Mouse (Mus musculus) midbrain, postnatal 0 days (tissue): ENCODE results near the gene Porcn. TPM values are rescaled to one million over a fixed set of nuclear protein-coding genes. Genes with fewer than 3 reads are reported as not detected.

Experiments used
- ATAC-seq: fragments of 200-750 bp; cut with Nextera tagmentation; 2 replicates; pipeline ENCODE4 v1.8.0; 2017; ENCODE audit warnings: moderate number of reproducible peaks, mild to moderate bottlenecking, moderate TSS enrichment, moderate library complexity; ENCODE audit not compliant: low FRiP score
- DNase-seq: peaks from one replicate; pipeline ENCODE4 v3.0.0-alpha.2; 2015; ENCODE audit warnings: low spot score
- H3K27ac ChIP-seq: fragments of 300-500 bp; sonication (generic); 2 replicates; pipeline ENCODE4 v1.5.1; 2014; ENCODE audit warnings: low read depth, mild to moderate bottlenecking, low read length, mixed read lengths
- H3K27me3 ChIP-seq: fragments of 300-500 bp; sonication (generic); 2 replicates; pipeline ENCODE4 v1.6.1; 2014; ENCODE audit warnings: low read length, control low read depth, mixed read lengths; ENCODE audit not compliant: insufficient read depth
- H3K36me3 ChIP-seq: fragments of 300-500 bp; sonication (generic); 2 replicates; pipeline ENCODE4 v1.6.1; 2014; ENCODE audit warnings: low read length, control low read depth, mixed read lengths; ENCODE audit not compliant: insufficient read depth
- H3K4me1 ChIP-seq: fragments of 300-500 bp; sonication (generic); 2 replicates; pipeline ENCODE4 v1.6.1; 2014; ENCODE audit warnings: mild to moderate bottlenecking, control low read depth, antibody characterized with exemption, low read length, mixed read lengths; ENCODE audit not compliant: insufficient read depth
- H3K4me2 ChIP-seq: fragments of 300-500 bp; sonication (generic); 2 replicates; pipeline ENCODE4 v1.6.1; 2014; ENCODE audit warnings: low read depth, mild to moderate bottlenecking, low read length, mixed read lengths; ENCODE audit not compliant: poor library complexity, severe bottlenecking
- H3K4me3 ChIP-seq: fragments of 300-500 bp; sonication (generic); 2 replicates; pipeline ENCODE4 v1.5.1; 2014; ENCODE audit warnings: low read depth, mild to moderate bottlenecking, low read length, moderate library complexity
- H3K9ac ChIP-seq: fragments of 300-500 bp; sonication (generic); replicated peaks from 2 replicates; pipeline ENCODE4 v1.6.1; 2014; ENCODE audit warnings: mild to moderate bottlenecking, low read length, moderate library complexity, mixed read lengths; ENCODE audit not compliant: poor library complexity, severe bottlenecking
- H3K9me3 ChIP-seq: fragments of 300-500 bp; sonication (generic); 2 replicates; pipeline ENCODE4 v1.6.1; 2016; ENCODE audit warnings: low read length, control low read depth
- CTCF ChIP-seq: IDR thresholded peaks from 2 replicates; pipeline ENCODE4 v1.5.1; 2016; ENCODE audit warnings: antibody characterized with exemption, mild to moderate bottlenecking
- WGBS: fragments of 180-500 bp; shearing (Covaris S2); extraction: QIAGEN DNeasy Blood & Tissue Kit; methylation state at CpG from one replicate; pipeline ENCODE4 v1.1.7; 2014; 5-methylcytosine and 5-hydroxymethylcytosine counted together
- polyA plus RNA-seq: library from polyadenylated mRNA; unstranded; fragments of >200 nt; fragmentation: Nextera tagmentation; extraction: Ambion mirVana; gene quantifications from 2 replicates; pipeline ENCODE4 v1.2.1, GENCODE M21; 2015
- total RNA-seq: library from RNA; depleted of rRNA; stranded (reverse); fragments of >200 nt; gene quantifications from 2 replicates; pipeline ENCODE4 v1.2.3, GENCODE M21; 2014; rRNA removed

The Porcn gene
- total RNA-seq (59.9 and 68.0 TPM in 2 replicates), polyA plus RNA-seq (42.3 and 44.4 TPM in 2 replicates)

DNA sequence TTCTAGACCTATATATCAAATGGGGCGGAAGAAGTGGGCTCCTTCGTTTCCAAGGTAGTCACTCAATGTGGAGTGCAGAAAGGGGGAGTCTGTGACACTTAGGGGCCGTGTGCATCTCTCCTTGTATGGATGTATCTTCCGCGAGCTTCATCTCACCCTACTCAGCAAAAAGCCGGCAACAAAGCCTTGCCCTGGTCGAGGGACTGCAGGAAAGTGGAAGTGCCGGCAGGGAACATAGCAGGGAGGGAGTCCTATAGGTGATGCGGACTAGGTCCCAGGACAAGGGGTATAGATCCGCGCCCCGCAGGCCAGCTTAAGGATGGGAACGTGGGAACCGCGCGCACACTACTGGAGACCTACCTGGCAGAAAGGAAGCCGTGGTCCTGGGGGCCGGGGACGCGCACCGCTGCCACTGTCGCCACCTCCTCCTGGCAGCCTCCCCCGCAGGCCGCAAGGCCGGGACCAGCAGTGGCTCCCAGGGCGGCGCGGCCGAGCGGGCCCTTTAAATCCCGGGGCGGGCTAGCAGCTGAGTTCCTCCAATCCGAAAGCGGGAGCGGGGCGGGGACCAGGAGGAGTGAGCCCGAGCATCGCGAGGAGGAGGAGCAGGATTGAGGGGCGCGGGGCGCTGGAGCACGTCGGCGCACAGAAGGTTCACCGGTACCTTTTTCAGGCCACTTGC is at the start of gene Porcn:
Gene Porcn (minus strand): TSS at position 511 of the 679 bp plus-strand sequence.
- Histone ChIP-seq H3K4me3 (peak within 1 kb of the TSS; percentile 53), H3K9me3 (no peaks in the 10 kb centered on the region), H3K4me1 (0 out of 2 replicates have a peak, but pooled peaks cover 4% of the 10 kb centered on the region), H3K36me3 (peaks cover 3% of the 10 kb centered on the region; the same call in 1 of the 2 replicates), H3K4me2 (peak within 1 kb of the TSS; percentile 55), H3K27ac (peak within 1 kb of the TSS; percentile 68), H3K9ac (peak within 1 kb of the TSS; percentile 71), H3K27me3 (no peaks in the 10 kb centered on the region)
- ATAC-seq, result peak; percentile 93
- peak; percentile 83 for DNase-seq
- 17% methylated on average over 45 of the region's 46 CpGs for WGBS
- no peak for TF ChIP-seq CTCF

GRCm38 (mm10) chrX:8255807-8256206 is 49.5 kb upstream of the Porcn start:
- Histone ChIP-seq H3K27ac (no peak overlapping the region), H3K4me2 (no peak overlapping the region), H3K9me3 (no peaks in the 10 kb centered on the region), H3K9ac (no peak overlapping the region), H3K4me3 (no peak overlapping the region), H3K27me3 (no peaks in the 10 kb centered on the region), H3K36me3 (no peaks in the 10 kb centered on the region), H3K4me1 (no peaks in the 10 kb centered on the region)
- no peak for ATAC-seq
- 47% methylated on average over 3 of the region's 6 CpGs for WGBS
- no peak for DNase-seq
- no peak for TF ChIP-seq CTCF

- Histone ChIP-seq H3K27ac (no peak overlapping the region), H3K9me3 (no peaks in the 10 kb centered on the region), H3K36me3 (no peaks in the 10 kb centered on the region), H3K27me3 (no peaks in the 10 kb centered on the region), H3K4me1 (no peaks in the 10 kb centered on the region), H3K9ac (no peak overlapping the region), H3K4me2 (no peak overlapping the region), H3K4me3 (no peak overlapping the region)
- ATAC-seq (no peak), DNase-seq (no peak)
- TF ChIP-seq CTCF, result no peak
- 84% methylated on average over 2 of the region's 2 CpGs for WGBS
These were observed 47.4 kb upstream of the Porcn start for GRCm38 (mm10) chrX:8253711-8254110.

DNA sequence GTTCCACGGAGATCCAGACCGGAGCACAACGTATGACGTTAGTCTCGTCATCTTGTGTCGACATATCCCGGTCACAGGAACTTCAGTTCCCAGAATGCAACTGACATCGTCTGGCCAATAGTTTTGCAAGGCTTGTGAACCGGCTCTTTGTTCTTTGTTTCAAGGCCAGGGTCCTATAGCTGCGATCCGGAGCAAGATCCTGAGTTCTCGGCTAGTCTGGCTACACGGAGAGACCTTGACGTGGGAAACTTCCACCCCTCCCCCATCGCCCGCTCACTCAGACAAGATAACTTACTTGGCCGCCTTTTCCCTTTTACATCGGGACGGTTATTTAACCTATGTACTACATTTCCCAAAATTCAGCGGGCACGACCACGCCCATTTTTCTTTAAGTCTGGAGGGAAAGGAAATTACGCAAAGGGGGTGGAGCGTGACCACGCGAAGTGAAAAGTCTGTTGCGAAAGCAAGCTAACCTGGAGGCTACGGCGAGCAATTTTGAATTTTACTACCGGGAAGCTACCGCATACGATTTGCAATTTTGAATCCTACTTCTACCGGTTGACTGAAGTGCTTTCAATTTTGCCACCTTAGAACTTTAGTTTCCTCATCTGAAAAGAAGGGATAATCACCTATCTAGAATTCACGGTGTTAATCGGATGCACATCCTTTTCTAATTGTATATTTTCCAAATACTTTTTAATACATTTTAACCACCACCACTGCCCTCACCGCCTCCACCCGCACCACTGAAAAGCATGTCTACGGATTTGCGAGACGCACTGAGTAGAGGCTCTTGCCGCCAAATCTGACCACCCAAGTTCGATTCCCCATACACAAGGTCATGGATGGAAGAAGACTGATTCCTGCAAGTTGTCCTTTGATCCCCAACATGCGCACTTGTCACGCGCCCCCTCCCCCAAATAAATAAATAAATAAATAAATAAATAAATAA is 46.3 kb upstream of the Porcn start, which contains the start of gene Ftsj1:
Gene Ftsj1 (minus strand): TSS at position 73 of the 952 bp plus-strand sequence.
- H3K9me3 ChIP-seq, result no peaks in the 10 kb centered on the region
- H3K4me2 ChIP-seq, result peak within 1 kb of the TSS; percentile 52
- no peak for TF ChIP-seq CTCF
- peak within 1 kb of the TSS; percentile 65; the same call in 1 of the 2 replicates for H3K27ac ChIP-seq
- H3K36me3 ChIP-seq, result no peaks in the 10 kb centered on the region
- DNase-seq (peak; percentile 93), ATAC-seq (peak; percentile 91)
- WGBS, result 16% methylated on average over 45 of the region's 45 CpGs
- H3K27me3 ChIP-seq, result no peaks in the 10 kb centered on the region
- no peaks in the 10 kb centered on the region for H3K4me1 ChIP-seq
- H3K9ac ChIP-seq, result peak within 1 kb of the TSS; percentile 57
- peak within 1 kb of the TSS; percentile 51 for H3K4me3 ChIP-seq

- peak overlapping the region; percentile 51 for H3K4me3 ChIP-seq
- no peak overlapping the region for H3K27ac ChIP-seq
- no peaks in the 10 kb centered on the region for H3K36me3 ChIP-seq
- no peaks in the 10 kb centered on the region for H3K4me1 ChIP-seq
- ATAC-seq, result 0 out of 2 replicates have a peak, but pooled peaks have one; percentile 18
- no peaks in the 10 kb centered on the region for H3K9me3 ChIP-seq
- 20% methylated on average over 18 of the region's 18 CpGs for WGBS
- peak overlapping the region; percentile 52 for H3K4me2 ChIP-seq
- H3K27me3 ChIP-seq, result no peaks in the 10 kb centered on the region
- DNase-seq, result no peak
- TF ChIP-seq CTCF, result no peak
- peak overlapping the region; percentile 57 for H3K9ac ChIP-seq
These were observed 45.5 kb upstream of the Porcn start for GRCm38 (mm10) chrX:8251789-8252333.
